Mouse (Mus musculus) C2C12 (cell line): ENCODE measurements at regions not wholly inside any gene's neighbourhood (a gene's known extent, or its start where the extent isn't known, plus 50 kb on each side); places are given as distances from the start of the nearest gene placed in this dataset.

Experiments
- H3K27me3 ChIP-seq: one replicate; pipeline ENCODE4 v1.6.1; 2011; ENCODE audit not compliant: control insufficient read depth, insufficient read depth, insufficient read length
- H3K36me3 ChIP-seq: one replicate; pipeline ENCODE4 v1.6.1; 2011; ENCODE audit not compliant: control insufficient read depth, insufficient read depth
- H3K4me3 ChIP-seq: one replicate; pipeline ENCODE4 v1.5.1; 2011; ENCODE audit warnings: mild to moderate bottlenecking, control low read depth; ENCODE audit not compliant: poor library complexity, insufficient read depth, severe bottlenecking
- H3K79me2 ChIP-seq: one replicate; pipeline ENCODE4 v1.6.1; 2011; ENCODE audit not compliant: control insufficient read depth, insufficient read depth
- H3K79me3 ChIP-seq: one replicate; pipeline ENCODE4 v1.6.1; 2011; ENCODE audit warnings: low read depth, control low read depth
- H3ac ChIP-seq: one replicate; pipeline ENCODE3; 2011; ENCODE audit warnings: low read depth; ENCODE audit not compliant: control insufficient read depth, insufficient read length
- CEBPB ChIP-seq: IDR thresholded peaks from one replicate; pipeline ENCODE4 v1.6.1; 2011; ENCODE audit warnings: low read depth, mild to moderate bottlenecking, control low read depth, moderate library complexity
- CTCF ChIP-seq: IDR thresholded peaks from one replicate; pipeline ENCODE4 v1.5.1; 2011; ENCODE audit not compliant: control insufficient read depth, insufficient read depth, insufficient read length
- FOSL1 ChIP-seq: IDR thresholded peaks from one replicate; pipeline ENCODE4 v1.8.0; 2011; ENCODE audit warnings: mild to moderate bottlenecking, low read length; ENCODE audit not compliant: poor library complexity, insufficient read depth, severe bottlenecking
- MAX ChIP-seq: IDR thresholded peaks from one replicate; pipeline ENCODE4 v1.6.1; 2011; ENCODE audit warnings: mild to moderate bottlenecking, control low read depth
- MYOD1 ChIP-seq: IDR thresholded peaks from one replicate; pipeline ENCODE4 v1.6.1; 2011; ENCODE audit warnings: low read depth; ENCODE audit not compliant: control insufficient read depth, insufficient read length
- MYOG ChIP-seq: IDR thresholded peaks from one replicate; pipeline ENCODE4 v1.6.1; 2011; ENCODE audit not compliant: control insufficient read depth, insufficient read length; ENCODE audit errors: extremely low read depth
- USF1 ChIP-seq: IDR thresholded peaks from one replicate; pipeline ENCODE4 v1.6.1; 2011; ENCODE audit warnings: low read depth, mild to moderate bottlenecking, control low read depth, moderate library complexity

DNA sequence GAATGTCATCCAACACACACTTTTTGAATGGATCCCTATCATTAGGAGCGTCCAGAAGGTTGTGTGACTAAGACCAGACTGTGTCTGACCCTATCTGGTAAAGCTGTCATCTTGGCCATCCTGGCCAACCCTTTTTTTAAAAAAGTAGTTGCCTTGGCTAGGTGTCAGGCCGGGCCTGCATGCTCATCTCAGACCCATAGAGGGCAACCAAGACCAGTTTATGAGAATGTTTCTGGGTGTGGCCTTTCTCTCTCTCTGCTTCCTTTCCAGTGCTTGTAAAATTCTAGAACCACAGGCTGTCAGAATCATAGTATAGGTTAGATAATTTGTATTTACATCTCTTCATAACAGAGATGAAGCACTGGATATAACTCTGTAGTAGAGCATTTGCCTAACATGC is 62.8 kb upstream of the Las1l start:
- no peak overlapping the region for H3ac ChIP-seq
- H3K79me3 ChIP-seq, result no peaks in the 10 kb centered on the region
- H3K27me3 ChIP-seq, result no peaks in the 10 kb centered on the region
- no peaks in the 10 kb centered on the region for H3K79me2 ChIP-seq
- no peak overlapping the region for H3K4me3 ChIP-seq
- no peak for TF ChIP-seq USF1
- TF ChIP-seq CTCF, result peak; percentile 11
- TF ChIP-seq MYOG, result no peak
- no peak for TF ChIP-seq MYOD1
- TF ChIP-seq FOSL1, result no peak
- no peak for TF ChIP-seq CEBPB
- H3K36me3 ChIP-seq, result no peaks in the 10 kb centered on the region

DNA sequence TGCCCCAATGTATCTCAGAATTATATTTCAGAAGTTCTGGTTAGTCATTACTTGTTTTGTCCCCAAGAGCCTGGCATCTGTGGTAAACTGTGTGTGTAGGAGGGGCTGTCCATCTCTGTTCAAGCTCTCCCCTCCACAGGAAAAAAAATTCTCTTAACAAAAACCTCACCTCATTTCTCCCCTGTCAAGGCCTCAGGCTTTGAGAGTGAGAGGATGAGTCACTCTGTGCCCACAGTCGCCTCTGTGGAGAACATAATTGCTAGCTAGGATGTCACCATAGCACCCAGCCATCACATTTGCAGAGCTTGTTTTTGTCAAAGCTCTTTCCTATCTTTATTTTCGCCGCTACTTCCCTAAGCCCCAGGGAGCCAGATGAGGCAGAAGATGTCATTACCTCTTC is 63.6 kb upstream of the Las1l start:
- Histone ChIP-seq H3K79me2 (no peaks in the 10 kb centered on the region), H3K4me3 (no peak overlapping the region), H3ac (no peak overlapping the region), H3K27me3 (no peaks in the 10 kb centered on the region), H3K36me3 (no peaks in the 10 kb centered on the region), H3K79me3 (no peaks in the 10 kb centered on the region)
- TF ChIP-seq CTCF (no peak), MYOD1 (no peak), CEBPB (no peak), MYOG (no peak), USF1 (no peak), FOSL1 (no peak), MAX (no peak)

DNA sequence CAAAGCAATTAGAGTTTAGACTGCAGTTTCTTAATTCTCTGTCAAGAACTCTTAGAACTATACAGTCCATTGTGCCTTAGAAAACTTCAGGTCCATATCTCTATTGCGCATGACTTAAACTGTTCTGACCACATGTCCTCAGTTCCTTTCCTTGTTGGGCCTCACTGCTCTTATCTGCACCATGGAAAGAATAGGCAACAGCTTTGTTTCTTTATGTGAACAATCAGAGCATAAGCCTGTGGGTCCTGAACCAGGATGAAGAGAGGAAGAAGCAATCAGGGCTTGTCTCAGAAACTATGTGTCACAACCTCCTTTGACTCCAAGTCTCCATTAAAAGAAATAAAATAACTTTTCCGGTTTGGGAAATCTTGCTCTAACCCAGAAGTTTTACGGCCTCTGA is 68.6 kb upstream of the Las1l start:
- no peak overlapping the region for H3ac ChIP-seq
- H3K27me3 ChIP-seq, result no peaks in the 10 kb centered on the region
- no peaks in the 10 kb centered on the region for H3K79me3 ChIP-seq
- H3K4me3 ChIP-seq, result no peak overlapping the region
- H3K79me2 ChIP-seq, result no peaks in the 10 kb centered on the region
- H3K36me3 ChIP-seq, result no peaks in the 10 kb centered on the region
- TF ChIP-seq MAX, result no peak
- no peak for TF ChIP-seq MYOG
- TF ChIP-seq CEBPB, result no peak

DNA sequence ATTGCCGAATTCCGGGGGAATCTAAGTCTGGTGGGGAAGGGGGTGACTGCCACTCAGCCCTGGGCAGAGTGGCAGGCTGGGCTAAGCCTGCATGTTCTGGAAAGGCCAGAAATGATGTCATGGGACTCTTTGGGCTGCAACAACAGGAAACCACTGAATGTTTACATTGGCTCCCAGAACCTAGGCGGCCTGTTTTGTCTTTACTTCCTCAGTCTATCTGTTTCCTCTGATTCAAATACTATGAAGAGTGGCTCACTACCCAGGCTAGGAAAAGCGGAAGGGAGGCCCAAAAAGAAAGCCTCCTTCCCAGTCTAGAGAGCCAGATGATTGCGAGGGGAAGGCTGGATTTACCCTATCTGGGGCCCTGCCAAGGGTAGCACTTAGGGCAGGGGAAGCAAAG is 69.1 kb upstream of the Las1l start:
- TF ChIP-seq CEBPB (peak; percentile 26), MYOG (no peak)
- H3K79me2 ChIP-seq, result no peaks in the 10 kb centered on the region
- H3K4me3 ChIP-seq, result no peak overlapping the region
- no peaks in the 10 kb centered on the region for H3K36me3 ChIP-seq
- no peaks in the 10 kb centered on the region for H3K27me3 ChIP-seq
- no peaks in the 10 kb centered on the region for H3K79me3 ChIP-seq
- no peak overlapping the region for H3ac ChIP-seq

DNA sequence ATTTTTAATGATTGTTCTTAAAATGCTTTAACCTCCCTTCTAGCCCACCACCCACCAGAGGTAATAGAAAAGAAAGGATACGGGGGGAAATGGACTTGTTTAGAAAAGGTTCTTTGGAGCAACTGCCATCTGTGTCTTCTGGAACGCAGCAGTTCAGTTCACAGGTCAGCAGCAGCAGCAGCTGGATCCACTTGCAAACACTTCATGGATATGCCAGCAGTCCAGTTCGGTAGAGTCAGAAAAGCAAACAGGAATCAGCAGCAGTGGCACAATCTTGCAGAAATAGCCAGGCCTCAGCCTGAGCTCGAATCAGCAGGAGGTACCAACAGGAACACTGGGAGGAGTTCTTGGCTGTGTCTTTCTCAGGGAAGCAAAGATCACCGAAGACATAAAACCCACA is 64.3 kb upstream of the Msn start:
- Histone ChIP-seq H3K27me3 (no peaks in the 10 kb centered on the region), H3K79me3 (no peaks in the 10 kb centered on the region), H3K4me3 (no peak overlapping the region), H3K79me2 (no peaks in the 10 kb centered on the region), H3K36me3 (no peaks in the 10 kb centered on the region), H3ac (no peak overlapping the region)
- TF ChIP-seq MYOD1 (no peak), FOSL1 (no peak), USF1 (no peak), CEBPB (no peak), MAX (no peak), MYOG (no peak), CTCF (no peak)

DNA sequence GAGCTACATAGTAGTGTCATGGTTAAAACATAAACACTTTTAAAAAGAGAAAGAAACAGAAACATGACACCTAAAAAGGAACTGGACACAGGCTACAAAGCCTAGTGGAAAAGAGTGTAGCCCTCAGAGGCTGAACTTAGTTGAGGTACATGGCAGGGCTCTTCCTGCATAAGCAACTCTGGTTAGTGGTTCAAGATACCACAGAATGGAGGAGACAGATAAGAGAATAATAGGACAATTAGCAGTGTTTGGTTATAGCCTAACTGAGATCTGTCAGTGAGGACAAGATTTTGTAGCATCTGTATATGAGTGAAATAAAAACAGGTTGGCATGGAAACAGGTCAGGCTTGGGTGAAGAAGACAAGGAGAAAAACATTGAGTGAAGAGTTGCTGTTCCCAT is 60.5 kb upstream of the Msn start:
- H3K79me3 ChIP-seq, result no peaks in the 10 kb centered on the region
- no peak for TF ChIP-seq MYOD1
- TF ChIP-seq USF1, result no peak
- TF ChIP-seq CEBPB, result no peak
- TF ChIP-seq MYOG, result no peak
- H3ac ChIP-seq, result no peak overlapping the region
- no peak overlapping the region for H3K4me3 ChIP-seq
- H3K79me2 ChIP-seq, result no peaks in the 10 kb centered on the region
- no peaks in the 10 kb centered on the region for H3K36me3 ChIP-seq
- no peaks in the 10 kb centered on the region for H3K27me3 ChIP-seq
